Mouse (Mus musculus): Measurements from ENCODE around the gene Tprg.

- no peak for TF ChIP-seq CTCF (IDR thresholded peaks at IDR 0.05; ENCODE audit: low read depth)
- no peak for TF ChIP-seq EP300 (IDR thresholded peaks at IDR 0.05; ENCODE audit: low read depth)
Measured at GRCm38 (mm10) chr16:25425376-25425775, 138.8 kb downstream of the Tprg start.
